Mouse (Mus musculus): ENCODE results near the gene Pank1.
A peak's percentile ranks its signal among the peaks of the same experiment; 100 is the strongest.

Gene Pank1

DNA sequence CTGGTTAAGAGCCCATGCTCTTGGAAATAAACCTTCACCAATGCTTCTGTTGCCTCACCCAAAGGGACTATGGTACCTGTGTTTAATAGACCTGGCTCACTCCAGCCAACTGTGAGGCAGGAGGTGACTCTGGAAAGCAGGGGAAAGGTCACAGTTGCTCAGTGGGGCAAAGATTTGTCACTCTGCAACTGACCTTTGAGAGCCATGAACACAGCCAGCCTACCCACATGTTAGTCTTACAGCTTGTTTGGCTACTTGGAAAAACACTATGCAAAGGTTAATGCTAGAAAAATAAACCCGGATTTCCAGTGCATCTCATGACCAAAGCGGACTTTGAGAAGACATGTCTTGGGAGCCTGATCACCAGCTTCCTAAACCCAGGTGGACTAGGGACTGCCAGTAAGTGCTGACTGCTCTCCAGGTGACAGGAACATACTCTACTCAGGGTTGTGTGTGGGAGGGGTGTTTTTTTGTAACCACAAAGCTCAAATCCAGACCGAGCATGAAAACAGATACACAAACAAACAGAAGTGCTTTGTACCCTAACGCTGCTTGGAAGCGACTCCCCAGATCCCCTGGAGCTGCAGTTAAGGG lies 59.6 kb downstream of the Pank1 start:
- no peak for DNase-seq

DNA sequence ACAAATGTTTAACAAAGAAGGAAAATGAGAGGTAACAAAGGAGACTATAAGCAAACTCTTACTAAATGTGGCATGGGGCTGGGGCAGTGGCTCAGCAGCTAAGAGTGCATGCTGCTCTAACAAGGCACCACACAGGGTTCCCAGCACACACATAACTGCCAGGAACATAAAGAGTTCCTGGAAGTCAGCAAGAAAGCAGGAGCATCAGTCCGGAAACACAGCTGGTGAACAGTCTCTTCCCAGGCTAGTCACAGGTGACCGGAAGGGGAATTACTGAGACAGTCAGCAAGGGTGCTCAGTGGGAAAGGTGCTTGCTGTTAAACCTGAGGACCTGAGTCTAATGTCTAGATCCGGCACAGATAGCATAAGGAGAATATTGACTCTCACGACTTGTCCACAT lies 63.9 kb downstream of the Pank1 start:
- DNase-seq = no peak

DNA sequence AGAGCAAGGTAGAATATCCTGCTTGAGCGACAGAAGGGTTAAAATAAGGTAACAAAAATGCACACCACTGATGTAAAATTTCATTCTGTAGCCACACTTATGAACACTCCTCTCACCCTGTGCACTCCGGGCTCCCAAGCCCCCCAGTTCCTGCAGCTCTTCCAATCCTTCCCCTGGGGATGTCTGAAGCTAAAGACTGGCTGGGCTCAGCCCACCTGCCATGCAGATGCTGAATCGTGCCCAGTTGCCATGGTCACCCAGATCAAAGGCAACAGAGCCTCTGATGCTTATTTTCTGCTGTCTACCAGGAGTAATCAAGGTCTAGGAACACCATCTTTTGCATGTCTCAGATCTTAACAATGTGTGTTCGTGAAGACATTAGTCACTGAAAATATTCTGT lies 64.6 kb downstream of the Pank1 start:
- DNase-seq = no peak

DNA sequence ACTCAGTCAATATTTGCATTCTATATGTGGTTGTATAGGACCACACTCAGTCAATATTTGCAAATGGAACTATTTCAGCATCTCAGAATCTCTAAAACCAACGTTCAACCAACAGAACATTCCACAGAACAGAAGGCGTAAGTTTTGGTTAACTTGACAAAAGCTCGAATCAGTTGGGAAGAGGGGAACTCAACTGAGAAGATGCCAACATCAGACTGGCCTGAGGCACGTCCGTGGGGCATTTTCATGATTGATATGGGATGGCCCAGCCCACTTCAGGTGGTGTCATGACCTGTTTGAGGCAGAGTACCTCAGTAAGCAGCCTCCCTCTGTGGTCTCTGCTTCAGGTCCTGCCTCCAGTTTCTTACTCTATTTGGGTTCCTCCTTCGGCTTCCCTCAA lies 65.3 kb downstream of the Pank1 start:
- no peak for DNase-seq

DNA sequence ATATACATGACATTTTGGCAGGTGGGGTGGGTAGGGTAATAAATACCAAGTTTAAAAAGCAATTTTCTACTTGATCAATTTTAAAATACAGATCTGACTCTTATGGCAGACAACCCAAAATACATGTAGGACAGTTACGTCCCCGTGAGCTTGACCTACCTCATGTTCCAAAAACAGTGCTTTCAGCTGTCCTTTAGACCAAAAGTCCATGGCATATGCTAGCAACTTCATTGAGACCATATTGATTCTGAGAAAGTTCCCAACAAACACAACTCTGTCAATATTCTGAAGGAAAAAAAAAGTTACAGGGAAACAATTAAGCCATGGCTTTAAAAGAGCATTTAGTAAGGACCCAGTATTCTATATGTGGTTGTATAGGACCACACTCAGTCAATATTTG lies 65.7 kb downstream of the Pank1 start:
- no peak for DNase-seq

DNA sequence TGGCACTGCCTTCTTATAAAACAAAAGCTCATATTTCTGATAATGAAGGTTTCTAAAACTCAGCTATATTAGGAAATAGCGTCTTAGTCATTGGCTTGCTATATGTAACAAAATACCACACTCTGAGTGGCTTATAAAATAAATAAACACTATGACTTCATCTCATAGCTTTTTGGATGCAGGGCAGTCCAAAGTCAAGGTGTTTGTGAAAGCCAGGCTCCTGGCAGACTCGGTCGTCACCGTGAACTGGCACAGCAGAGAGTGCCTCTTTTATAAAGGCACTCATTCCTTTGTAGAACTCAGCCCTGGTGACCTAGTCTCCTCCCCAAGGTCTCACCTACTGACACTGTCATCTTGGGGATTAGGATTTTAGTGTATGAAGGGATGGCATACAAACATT lies 66.5 kb downstream of the Pank1 start:
- DNase-seq = no peak

DNA sequence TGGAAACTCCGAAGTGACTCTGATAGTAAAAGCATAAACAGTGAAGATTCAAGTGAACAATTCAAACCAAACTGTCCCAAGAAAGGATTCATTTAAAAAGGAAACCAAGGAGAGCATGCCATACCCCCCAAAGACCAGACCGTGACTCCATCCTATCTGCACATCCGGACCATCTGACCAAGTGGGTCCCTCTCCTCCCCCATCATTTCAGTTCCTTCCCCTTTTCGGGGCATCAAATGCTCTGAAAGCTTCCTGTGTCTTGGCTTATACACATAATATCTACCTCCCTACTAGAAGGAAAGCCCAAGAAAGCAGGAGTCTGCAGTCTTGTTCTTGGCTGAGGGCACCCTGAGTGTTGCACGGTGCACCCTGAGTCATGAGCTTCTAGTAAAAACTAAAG lies 72.1 kb downstream of the Pank1 start:
- DNase-seq = no peak

DNA sequence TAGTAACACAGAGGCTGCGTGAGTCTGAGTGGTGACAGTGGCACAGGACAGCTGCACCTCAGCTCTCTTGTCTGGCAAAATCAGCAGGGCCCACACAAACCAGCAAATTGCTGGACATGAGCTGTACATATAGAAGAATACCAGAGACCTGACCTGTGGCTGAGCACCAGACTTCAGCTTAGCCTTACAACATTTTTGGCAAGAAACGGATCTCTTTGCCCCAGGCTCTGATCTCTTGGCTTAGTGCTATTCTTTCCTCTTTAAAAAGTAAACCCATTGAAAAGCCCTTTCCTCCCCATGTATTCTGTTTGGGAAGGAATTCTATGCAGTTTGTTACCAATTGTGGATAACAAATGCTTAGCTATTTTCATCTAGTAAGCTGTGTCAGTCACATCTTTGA lies 74.2 kb downstream of the Pank1 start:
- no peak for DNase-seq

DNA sequence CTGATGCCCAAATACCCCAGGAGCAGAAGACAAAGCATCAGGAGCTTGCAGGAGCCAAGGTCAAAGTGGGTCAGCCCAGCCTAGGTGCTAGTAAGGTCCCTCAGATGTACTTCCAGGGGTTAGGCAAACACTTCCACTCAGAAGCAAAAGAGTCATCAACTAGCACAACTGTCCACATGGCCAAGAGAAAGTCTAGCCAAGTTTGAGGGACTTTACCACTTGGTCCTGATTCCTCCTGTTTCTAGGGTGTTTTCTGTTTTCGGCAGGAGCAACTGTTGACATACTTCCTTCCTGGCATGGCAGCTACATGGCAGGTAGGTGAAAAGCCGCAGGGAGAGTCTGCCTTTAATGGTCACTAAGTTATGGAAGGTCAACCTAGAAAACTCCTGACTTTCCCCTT lies 74.7 kb downstream of the Pank1 start:
- no peak for DNase-seq

DNA sequence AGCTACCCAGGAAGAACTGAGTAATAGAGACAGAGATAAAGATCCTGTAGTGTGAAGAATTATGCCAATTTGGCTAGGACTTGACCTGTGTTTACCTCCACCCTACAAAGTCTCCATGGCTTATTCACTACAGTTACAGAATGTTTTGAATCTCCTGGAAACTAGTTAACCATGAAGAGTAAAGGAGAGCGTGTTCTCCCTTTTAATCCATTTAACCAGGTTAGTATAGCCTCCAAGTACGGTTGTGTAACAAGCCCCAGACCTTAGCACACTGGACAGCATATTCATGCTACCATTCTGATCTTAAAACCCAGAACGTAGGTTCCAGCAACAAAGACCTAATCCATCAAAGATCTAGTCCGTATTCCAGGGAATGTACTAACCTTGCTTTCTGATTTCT lies 75.9 kb downstream of the Pank1 start:
- no peak for DNase-seq

DNA sequence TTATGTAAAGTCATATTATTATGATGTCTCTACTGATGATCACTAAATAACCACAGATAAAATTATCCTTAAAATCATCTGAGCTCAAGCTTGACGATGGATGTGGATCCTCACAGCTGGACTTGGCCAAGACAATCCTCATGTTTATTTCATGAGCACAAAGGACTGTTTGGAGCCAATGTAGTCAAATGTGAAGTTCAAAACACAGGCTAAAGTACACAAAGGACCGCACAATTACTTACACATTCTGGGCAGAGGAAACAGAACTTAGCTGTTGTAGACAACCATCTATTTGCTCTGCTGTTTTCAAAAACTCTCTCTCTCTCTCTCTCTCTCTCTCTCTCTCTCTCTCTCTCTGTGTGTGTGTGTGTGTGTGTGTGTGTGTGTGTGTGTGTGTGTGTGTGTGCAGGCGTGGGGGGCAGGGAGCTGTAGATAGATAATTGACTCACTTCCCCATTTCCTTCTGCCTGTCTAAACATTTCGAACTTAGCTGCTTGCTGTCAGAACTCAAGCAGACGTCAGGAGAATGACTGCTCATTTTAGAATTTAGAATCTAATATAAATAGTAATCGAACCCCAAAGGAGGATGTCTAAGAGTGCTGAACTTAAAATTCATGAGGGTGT lies 79.5 kb downstream of the Pank1 start:
- peak; percentile 9 to 33 for DNase-seq

DNA sequence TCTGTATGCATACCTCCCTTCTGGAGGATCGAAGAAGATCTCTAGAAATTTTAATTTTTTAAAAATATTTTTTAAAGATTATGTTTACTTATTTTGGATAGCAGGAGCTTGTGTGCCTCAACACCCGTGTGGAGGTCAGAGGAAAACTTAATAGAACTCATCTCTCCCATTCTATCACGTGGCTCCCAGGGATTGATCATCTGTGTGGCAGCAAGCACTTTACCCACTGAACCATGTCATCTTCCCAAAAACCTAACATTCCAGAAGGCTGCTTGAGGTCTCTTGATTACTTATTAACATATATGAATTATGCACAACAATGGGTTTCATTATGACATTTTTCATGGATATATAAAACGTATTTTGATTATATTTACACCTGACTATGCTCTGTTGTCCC lies 82.9 kb downstream of the Pank1 start:
- DNase-seq = no peak

DNA sequence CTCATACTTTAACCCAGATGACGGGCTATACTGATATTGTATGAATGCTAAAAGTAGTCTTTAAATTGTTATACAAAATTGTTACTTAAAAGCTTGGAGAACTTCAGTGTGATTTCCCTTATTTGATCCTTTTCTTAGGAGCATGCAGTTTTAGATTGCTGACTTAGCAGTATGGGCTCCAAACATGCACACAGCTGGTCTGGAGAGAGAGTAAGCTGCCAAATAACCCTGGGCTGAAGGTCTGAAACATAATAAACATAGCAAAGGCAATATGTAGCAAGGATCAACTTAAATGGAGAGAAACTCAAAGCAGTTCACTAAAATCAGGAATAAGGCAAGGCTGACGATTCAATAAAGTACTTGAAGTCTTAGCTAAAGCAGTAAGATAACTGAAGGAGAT lies 96.8 kb downstream of the Pank1 start:
- no peak for DNase-seq

DNA sequence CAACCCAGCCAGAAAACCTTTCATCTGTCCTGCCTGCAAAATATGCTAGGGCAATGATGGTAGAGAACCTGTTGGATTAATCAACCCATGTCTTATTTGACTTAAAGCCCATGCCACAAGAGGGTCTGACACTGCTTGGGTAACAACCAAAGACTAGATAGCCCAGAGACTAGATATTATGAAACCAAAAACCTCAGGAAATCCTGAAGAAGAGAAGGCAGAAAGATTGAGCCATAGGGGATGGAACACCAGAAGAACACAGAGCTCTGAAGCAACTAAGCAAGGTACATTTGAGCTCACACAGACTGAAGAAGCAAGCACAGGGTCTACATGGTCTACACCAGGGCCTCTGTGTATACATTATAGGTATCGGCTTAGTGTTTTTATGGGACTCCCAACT lies 100.3 kb downstream of the Pank1 start:
- DNase-seq = no peak

DNA sequence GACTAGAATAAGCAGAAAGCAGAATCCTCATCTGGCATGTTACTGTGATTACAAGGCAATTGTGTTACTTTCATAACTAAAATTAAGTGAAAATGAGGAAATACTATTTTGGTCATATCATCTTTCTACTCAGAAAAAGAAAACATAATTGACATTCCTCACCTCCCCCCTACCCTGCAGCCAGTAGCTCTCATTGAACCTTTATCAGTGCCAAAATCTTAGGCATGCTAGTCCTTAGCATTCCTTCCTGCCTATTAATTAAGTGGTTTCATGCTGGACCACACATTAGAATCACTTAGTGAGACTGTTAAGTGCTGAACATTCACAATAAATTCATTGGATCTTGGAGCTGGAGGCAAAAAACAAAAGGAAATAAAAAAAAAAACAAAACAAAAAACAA lies 101.2 kb downstream of the Pank1 start:
- no peak for DNase-seq

DNA sequence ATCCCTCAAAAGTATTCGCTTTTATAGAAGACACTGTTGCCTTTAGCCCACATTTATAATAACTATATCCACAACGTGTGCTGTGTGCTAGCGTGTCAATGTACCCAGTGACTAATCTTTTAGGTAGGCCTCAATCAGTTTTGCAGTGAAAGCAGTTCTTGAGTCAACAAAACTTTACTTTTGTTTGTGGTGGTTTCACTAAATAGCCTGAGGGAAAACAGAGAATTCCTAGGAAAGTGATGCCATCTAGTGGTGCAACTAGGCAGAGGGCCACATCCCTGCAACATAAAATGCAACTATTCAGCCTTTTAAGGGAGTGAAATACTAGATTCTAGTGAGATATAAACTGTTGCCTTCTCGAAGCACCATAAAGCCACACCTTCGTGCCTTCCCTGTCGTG lies 106.5 kb downstream of the Pank1 start:
- DNase-seq = peak in 1 of 2 experiments; percentile 73

DNA sequence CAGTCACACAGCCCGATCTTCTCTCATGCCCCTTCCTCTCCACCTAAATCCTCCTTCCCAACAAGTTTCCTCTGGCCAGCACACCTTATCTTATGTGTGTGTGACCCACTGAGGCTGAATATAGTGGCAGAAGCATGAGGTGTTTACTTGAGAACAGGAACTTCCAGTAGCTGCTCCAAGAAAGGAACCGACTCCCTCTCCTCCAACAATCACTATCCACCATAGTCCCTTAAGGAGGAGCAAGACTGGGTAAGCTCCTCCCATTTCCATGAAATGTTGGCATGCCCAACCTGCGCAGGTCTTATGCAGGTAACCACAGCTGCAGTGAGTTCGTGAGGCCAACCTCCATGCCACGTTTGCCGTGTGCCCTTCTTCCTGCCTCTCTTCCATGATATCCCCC lies 108.5 kb downstream of the Pank1 start:
- no peak for DNase-seq

DNA sequence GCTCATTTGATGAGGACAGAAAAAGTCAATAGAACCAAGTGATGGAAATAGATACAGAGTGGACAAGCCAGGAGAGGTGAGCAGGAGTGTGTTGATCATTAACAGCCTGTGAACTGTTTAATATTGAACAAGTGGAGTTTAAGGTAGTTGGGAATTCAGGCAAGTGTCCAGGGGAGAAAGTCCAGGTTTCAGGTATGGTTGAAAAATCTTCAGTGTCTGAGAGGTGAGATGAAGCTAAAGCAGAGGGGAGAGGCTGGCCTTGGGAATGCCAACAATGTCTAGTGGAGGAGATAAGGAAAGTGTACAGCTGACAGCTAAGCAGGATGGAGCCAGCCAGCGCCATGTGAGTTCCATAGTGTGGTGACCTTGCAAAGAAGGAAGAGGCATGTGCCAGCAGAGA lies 120.5 kb downstream of the Pank1 start:
- DNase-seq = peak in 1 of 2 experiments; percentile 31

All from lung, postnatal 4 days (tissue).